Mouse (Mus musculus) retina, postnatal 1 day (tissue): ENCODE results near the gene Gm28051.

ENCODE experiments used
- DNase-seq: peaks from one replicate; pipeline ENCODE4 v3.0.0-alpha.2; 2012

Gene Gm28051

GRCm38 (mm10) chr12:102742056-102742455, 15.5 kb downstream of the Gm28051 start:
- no peak for DNase-seq

GRCm38 (mm10) chr12:102740285-102740684, 17.3 kb downstream of the Gm28051 start:
- DNase-seq, result peak; percentile 48

GRCm38 (mm10) chr12:102739096-102739495, 18.5 kb downstream of the Gm28051 start:
- no peak for DNase-seq

GRCm38 (mm10) chr12:102733381-102733780, 24.2 kb downstream of the Gm28051 start:
- DNase-seq, result peak; percentile 67

- peak; percentile 49 for DNase-seq
Measured at GRCm38 (mm10) chr12:102730798-102731619, 26.6 kb downstream of the Gm28051 start.

- peak; percentile 97 for DNase-seq
Measured at GRCm38 (mm10) chr12:102729855-102730797, 27.4 kb downstream of the Gm28051 start.

- no peak for DNase-seq
Measured at GRCm38 (mm10) chr12:102725761-102726175, 31.8 kb downstream of the Gm28051 start.

- no peak for DNase-seq
Measured at GRCm38 (mm10) chr12:102725146-102725545, 32.4 kb downstream of the Gm28051 start.

- no peak for DNase-seq
Measured at GRCm38 (mm10) chr12:102723861-102724260, 33.7 kb downstream of the Gm28051 start.

- no peak for DNase-seq
Measured at GRCm38 (mm10) chr12:102722966-102723365, 34.6 kb downstream of the Gm28051 start.

- no peak for DNase-seq
Measured at GRCm38 (mm10) chr12:102722451-102722850, 35.1 kb downstream of the Gm28051 start.

- DNase-seq, result peak; percentile 84
Measured at GRCm38 (mm10) chr12:102719552-102720315, 37.8 kb downstream of the Gm28051 start.

- no peak for DNase-seq
Measured at GRCm38 (mm10) chr12:102714654-102715395, 42.7 kb downstream of the Gm28051 start.

GRCm38 (mm10) chr12:102714116-102714515, 43.4 kb downstream of the Gm28051 start:
- no peak for DNase-seq

GRCm38 (mm10) chr12:102713153-102713865, 44.3 kb downstream of the Gm28051 start:
- DNase-seq, result no peak

GRCm38 (mm10) chr12:102710851-102711375, 46.7 kb downstream of the Gm28051 start:
- no peak for DNase-seq

- no peak for DNase-seq
Measured at GRCm38 (mm10) chr12:102709896-102710295, 47.7 kb downstream of the Gm28051 start.

GRCm38 (mm10) chr12:102708220-102708619, 49.3 kb downstream of the Gm28051 start:
- DNase-seq, result no peak

- DNase-seq, result no peak
Measured at GRCm38 (mm10) chr12:102706833-102707463, 50.6 kb downstream of the Gm28051 start.

- DNase-seq, result no peak
Measured at GRCm38 (mm10) chr12:102705906-102706640, 51.5 kb downstream of the Gm28051 start.
